Mouse (Mus musculus) spleen, postnatal 14 days (tissue): ENCODE results near the gene Armc10.
"Not testable (repeated sequence)": the region's sequence is repeated elsewhere in the genome, so short reads cannot be mapped to it uniquely, and the experiment has no call there.

Source experiments
- DNase-seq, 2 experiments: peaks; one replicate each; pipeline ENCODE4 v3.0.0; 2021 to 2022; ENCODE audit warnings: low spot score in 2 of 2

Armc10 gene

DNA sequence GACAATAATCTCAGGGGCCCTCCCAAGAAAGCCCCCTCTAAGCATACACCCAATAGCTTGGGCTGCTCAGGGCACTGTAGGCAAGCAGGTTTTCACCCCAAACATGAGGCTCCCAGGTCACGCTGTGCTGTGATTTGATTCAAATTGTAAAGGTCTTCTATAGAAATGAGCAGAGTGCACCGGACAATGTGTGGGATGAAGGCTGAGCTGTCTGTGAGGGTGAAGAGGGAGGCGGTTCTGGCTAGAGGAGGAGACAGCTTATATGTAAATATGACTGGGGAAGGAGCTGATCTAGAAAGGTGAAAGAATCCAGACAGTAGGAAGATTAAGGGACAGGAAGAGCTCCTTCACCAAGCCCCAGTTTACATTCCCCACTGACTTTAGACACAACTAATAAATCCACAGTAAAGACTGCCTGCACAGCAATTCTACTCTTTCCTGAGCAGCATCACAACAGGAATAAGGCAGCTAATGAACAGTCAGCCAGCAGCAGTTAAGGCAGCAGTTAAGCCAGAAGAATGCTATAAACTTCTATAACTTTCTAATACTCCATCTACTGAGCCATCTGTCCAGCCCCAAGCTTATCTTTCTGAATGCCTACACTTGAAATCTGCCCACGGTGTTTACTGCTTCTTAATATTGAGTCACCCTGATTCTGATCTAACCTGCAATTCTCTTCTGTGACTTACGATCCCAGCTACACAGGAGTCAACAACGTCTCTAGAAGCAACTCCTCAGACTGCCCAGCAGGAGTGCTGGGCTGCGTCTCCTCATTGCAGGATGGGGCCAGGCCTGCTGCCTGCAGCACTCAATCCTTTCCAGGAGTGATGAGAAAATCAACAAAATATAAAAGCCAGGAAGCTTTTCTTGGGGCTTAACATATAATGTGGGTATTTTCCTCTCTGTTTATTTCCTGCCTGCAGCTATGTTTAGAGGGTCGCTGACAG lies 21.9 kb downstream of the Armc10 start:
- no peak for DNase-seq

DNA sequence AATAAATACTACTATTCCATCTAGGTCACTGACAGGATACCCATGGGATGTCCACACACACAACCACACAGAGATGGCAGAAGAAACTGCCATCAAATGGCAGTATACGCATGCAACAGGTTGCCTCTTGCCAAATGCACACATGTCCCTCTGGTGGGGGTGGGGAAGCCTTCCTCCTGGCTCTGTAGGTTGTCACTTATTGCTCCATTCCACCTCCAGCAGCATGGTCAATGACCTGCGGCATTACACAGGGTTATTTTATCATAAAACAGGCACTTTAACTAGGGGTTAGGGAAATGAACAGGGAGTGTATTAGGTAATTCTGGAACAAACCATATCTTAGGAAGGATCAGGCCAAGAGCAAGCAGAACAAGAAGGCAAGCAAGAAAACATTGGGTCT lies 23.7 kb downstream of the Armc10 start:
- DNase-seq, result no peak

GRCm38 (mm10) chr5:21672812-21673635 lies 27.4 kb downstream of the Armc10 start:
- DNase-seq, result no peak

- no peak for DNase-seq
Observed at GRCm38 (mm10) chr5:21673742-21674141, 28.1 kb downstream of the Armc10 start.

- no peak for DNase-seq
Observed at GRCm38 (mm10) chr5:21675019-21675418, 29.4 kb downstream of the Armc10 start.

DNA sequence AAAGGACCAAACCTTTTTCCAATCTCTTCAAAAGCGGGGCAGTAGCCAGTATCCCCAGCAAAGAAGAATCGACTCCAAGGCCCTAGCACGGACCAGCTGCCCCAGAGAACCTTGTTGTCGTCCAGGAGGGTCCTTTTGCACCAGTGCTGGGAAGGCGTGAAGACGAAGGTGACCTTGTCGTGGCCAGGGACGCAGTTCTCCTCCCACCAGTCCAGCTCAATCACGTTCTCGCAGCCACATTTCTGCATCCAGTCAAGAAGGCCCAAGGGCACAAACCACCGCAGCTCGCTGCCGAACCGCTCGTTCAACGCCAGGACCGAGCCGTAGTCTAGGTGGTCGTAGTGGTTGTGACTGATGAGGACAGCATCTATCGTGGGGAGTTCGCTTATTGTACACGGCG lies 29.9 kb downstream of the Armc10 start:
- no peak for DNase-seq

- no peak for DNase-seq
Observed at GRCm38 (mm10) chr5:21677939-21678338, 32.3 kb downstream of the Armc10 start.

- DNase-seq, result no peak
Observed at GRCm38 (mm10) chr5:21678363-21678762, 32.8 kb downstream of the Armc10 start.

DNA sequence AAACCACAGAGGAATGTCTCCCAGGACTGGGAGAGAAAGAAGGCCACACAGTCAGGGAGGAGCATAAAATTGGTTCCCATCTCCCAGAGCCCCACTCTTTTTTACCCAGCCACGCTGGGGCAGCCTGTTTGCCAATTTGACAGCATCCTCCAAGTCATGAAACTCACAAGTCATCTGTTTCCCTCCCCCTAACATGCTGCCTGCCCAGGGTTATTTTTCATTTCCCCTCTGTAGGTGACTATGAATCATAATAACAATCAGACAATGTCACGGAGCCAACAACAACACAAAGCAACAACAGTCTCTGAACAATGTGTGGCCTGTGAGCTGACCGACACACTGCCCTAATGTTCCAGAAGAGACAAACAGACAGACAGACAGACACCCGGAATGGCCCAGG lies 34.4 kb downstream of the Armc10 start:
- no peak for DNase-seq

GRCm38 (mm10) chr5:21680940-21681339 lies 35.3 kb downstream of the Armc10 start:
- no peak for DNase-seq

- no peak for DNase-seq
Observed at GRCm38 (mm10) chr5:21683811-21684210, 38.2 kb downstream of the Armc10 start.

DNA sequence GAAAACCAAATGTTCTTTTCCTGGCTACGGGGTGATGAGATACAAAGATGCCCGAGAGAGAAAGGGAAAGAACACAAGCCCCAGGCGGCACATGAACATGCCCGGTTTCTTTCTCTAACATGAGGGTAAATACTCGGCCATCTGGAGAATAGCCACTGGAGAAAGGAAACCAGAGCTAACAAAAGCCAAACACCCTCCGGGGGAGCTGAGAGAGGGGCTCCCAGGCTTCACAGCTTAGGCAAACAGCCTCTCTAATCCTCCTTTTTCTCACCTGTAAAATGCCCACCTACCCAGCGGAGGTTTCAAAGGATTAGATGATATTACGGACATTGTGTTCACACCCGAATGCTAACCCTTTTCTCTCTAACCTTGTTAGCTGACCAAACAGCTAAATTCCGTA lies 39.4 kb downstream of the Armc10 start:
- no peak for DNase-seq

- DNase-seq, result no peak
Observed at GRCm38 (mm10) chr5:21687042-21687441, 41.4 kb downstream of the Armc10 start.

DNA sequence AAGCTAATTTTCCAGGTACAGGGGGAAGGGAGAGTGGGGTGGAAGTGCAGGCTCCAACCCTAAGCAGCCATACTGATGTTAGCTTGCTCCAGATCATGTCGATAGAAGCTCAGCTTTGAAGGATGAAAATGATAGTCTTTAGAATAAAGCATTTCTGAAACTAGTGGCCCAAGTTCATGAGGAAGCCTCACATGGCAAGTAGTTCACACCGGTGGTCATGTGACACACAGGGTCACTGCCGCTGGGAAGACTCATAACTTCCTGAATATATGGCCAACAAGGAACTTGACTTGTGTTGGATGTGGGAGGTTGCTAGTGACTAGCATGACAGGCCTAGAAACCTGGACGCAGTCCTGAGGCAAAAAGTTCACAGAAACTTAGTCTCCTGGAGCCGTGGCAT lies 46.6 kb downstream of the Armc10 start:
- DNase-seq, result no peak

DNA sequence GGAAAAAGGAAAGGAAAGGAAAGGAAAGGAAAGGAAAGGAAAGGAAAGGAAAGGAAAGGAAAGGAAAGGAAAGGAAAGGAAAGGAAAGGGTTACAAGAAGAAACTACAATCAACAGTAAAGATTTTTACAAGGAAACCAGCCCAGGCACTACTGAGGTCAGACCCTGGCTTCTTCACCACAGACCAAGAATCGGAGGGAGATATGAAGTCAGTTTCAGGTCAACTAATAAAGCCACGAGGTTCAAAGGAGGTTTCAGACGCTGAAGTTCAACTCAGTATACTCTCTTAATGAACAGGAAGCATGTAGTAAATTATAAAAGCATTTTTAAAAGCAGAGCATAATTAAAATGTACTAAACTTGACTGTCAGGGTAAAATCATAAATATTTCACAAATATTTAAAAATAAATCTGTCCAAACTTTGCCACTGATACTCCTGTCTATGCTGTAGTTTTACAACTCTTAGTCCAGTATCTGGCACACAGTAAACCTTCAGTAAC lies 47.8 kb downstream of the Armc10 start:
- DNase-seq, result no peak

DNA sequence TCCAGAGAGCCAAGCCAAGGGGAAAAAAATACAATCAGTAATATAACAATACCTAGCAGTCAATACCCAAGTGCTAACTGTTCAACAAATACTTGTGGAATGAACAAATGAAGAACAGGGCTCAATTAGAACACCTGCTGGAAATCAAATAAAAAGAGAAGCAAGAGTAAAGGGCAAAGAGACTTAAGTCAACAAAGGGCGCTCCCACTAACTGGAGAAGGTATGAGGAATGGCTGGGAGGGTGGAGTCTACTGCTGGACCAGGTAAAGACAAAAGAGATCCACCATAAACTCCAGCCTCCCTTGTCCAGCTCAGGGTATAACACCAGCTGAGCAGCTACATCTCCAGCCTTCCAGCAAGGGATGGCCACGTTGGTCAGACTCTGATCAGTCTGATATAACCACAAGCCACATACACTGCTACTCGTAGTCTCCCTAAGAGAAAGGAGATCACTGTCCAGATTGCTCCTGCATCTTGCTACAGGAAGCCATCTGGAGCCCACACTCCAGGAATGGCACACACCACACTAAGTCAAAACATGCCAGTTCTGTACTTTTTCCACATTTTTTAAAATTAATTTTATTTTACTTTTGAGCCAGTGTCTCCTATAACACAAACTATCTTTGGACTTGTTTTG lies 49.4 kb downstream of the Armc10 start:
- no peak for DNase-seq

- not testable (repeated sequence) for DNase-seq
Observed at GRCm38 (mm10) chr5:21699555-21699954, 53.9 kb downstream of the Armc10 start.

DNA sequence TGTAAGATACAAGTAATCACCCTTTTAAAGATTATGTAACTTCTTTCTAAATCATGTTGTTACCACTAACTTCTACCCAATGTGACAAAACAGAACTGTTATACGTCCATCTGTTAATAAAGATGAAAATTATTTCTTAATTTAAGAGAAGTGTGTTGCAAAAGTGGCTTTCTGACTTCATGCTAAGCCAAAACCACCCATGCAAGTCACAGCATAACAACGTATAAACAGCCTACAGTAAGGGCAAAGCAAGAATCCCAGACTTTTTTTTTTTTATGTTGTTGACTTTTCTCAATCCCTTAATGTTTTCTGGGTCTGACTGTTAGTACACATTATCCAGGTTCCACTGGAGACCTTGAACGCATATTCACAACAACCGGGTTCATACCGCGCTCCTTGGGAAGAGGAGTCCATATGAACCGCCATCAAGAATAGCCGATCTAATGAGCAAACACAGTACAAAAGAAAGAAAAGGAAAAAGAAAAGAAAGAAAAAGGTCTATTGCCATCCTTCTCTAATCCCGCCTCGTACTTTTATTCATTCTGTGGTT lies 54.7 kb downstream of the Armc10 start:
- no peak for DNase-seq

DNA sequence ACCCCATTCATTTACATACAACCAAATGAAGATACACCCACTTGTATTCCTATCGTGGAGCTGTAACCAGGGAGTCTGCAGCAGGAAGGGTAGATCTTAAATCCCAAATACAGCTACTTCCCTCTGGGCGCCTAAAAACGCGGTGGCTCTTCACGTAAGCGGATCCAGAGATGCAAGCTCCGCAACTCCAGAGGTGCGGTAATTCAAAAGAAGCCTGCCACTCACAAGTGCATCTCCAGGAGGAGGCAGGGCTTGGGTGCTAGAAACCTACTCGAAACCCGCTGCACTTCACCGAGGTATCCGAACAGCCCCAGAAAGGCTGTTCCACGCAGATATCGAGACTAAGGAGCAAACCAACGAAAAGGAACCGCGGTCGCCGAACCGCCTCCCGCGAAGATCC lies 55.3 kb downstream of the Armc10 start:
- DNase-seq, result no peak

DNA sequence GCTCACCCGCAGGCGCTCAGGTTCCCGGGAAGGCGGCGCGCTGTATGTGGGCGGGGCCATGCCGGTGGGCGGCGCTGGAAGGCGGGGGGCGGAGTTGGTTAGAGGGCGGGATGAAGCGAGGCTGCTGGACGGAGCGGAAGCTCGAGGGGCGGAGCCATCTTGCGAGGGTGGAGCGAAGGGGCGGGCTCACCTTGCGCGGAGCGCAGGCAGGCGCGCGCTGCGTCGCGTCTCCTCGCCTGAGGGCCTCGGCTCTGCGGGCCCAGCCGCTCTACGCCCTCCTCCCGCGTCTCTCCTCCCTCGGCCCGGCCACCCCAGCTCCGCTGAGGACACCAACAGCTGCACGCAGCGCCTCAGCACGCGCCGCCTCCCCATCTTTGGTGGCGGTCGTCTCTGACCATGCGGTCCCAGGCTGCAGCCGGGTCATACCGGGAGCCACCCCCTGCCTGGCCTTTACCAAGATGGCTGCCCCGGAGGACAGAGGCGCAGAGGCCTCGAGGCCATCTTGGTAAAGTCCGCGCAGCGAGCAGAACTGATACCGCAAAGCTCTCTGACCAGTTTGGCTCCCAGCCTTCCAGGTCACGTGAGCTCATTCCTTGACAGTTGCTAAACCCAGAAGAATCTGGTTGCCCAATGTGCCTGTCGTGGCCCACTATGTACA lies 55.9 kb downstream of the Armc10 start, which contains the start of gene Napepld:
Napepld (minus strand) TSS at position 46 of the 658 bp plus-strand sequence.
- peak; percentile 99 to 100 for DNase-seq

GRCm38 (mm10) chr5:21702009-21702364 lies 56.4 kb downstream of the Armc10 start:
- no peak for DNase-seq
